Mouse (Mus musculus) kidney, adult 2 months (tissue): Measurements from ENCODE around the gene Fcrlb. TPM values are rescaled to one million over a fixed set of nuclear protein-coding genes. Genes with fewer than 3 reads are reported as not detected.
A peak's percentile ranks its signal among the peaks of the same experiment; 100 is the strongest.

Experiments
- DNase-seq: peaks from one replicate; pipeline ENCODE4 v3.0.0; 2021
- H3K27ac ChIP-seq: fragments of 200-500 bp; 2 replicates; pipeline ENCODE4 v1.5.1; 2012; ENCODE audit warnings: low read depth, low read length, control low read depth, inconsistent platforms; ENCODE audit not compliant: insufficient read depth
- H3K27me3 ChIP-seq: fragments of 200-500 bp; replicated peaks from 2 replicates; pipeline ENCODE4 v1.6.1; 2012; ENCODE audit warnings: mild to moderate bottlenecking, moderate library complexity, low read length, inconsistent platforms; ENCODE audit not compliant: control insufficient read depth, insufficient read depth
- H3K36me3 ChIP-seq: fragments of 200-500 bp; 2 replicates; pipeline ENCODE4 v1.6.1; 2012; ENCODE audit warnings: mild to moderate bottlenecking, moderate library complexity, low read length, inconsistent platforms; ENCODE audit not compliant: control insufficient read depth, insufficient read depth
- H3K4me1 ChIP-seq: fragments of 200-500 bp; 2 replicates; pipeline ENCODE4 v1.6.1; 2011; ENCODE audit warnings: low read length; ENCODE audit not compliant: control insufficient read depth, insufficient read depth
- H3K4me3 ChIP-seq: fragments of 200-500 bp; 2 replicates; pipeline ENCODE4 v1.5.1; 2011; ENCODE audit warnings: mild to moderate bottlenecking, low read depth, low read length, control low read depth; ENCODE audit not compliant: insufficient read depth
- CTCF ChIP-seq: fragments of 200-500 bp; conservative IDR thresholded peaks from 2 replicates; pipeline ENCODE4 v1.5.1; 2011; ENCODE audit warnings: low read depth, mild to moderate bottlenecking, control low read depth, low read length, moderate library complexity, mixed read lengths; ENCODE audit not compliant: insufficient read depth, insufficient read length
- POLR2A ChIP-seq: fragments of 200-500 bp; IDR thresholded peaks from one replicate; pipeline ENCODE4 v1.6.1; 2011; ENCODE audit warnings: low read depth, low read length, control low read depth
- WGBS: fragments of 180-500 bp; shearing (Covaris S2); methylation state at CpG from one replicate; pipeline ENCODE4 v1.1.7; 2018; 5-methylcytosine and 5-hydroxymethylcytosine counted together
- polyA plus RNA-seq: library from polyadenylated mRNA; depleted of rRNA; stranded (reverse); fragments of >200 nt; gene quantifications from 2 replicates; pipeline ENCODE4 v1.2.3, GENCODE M21; 2012

Gene Fcrlb
- polyA plus RNA-seq, 1 experiment, result 0.31 TPM

DNA sequence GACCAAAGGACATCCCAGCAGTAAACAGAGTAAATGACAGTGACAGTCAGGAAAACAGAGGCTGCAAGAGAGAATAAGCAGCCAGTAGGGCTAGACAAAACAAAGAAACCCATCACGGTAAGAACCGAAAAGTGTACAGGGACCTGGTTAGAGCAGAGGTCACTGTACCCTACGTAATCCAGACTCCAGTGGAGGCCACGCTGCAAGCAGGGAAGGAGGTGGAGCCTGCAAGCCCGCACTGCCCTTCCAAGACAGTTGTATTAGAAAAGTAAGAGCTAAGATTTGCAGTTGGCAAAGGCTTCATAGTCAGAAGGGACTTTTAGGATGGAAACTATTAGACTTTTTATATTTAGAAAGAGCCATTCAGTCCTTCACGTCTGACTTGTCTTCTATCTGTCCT lies 14.2 kb upstream of the Fcrlb start:
- DNase-seq, result peak; percentile 14
- TF ChIP-seq CTCF (no peak), POLR2A (no peak)
- WGBS, result 46% methylated on average over 6 of the region's 6 CpGs

GRCm38 (mm10) chr1:170924485-170924884 lies 11.7 kb upstream of the Fcrlb start:
- no peaks in the 10 kb centered on the region for H3K36me3 ChIP-seq
- no peaks in the 10 kb centered on the region for H3K27me3 ChIP-seq
- no peak for DNase-seq
- no peak overlapping the region for H3K4me3 ChIP-seq
- TF ChIP-seq POLR2A (no peak), CTCF (no peak)
- 67% methylated on average over 6 of the region's 6 CpGs for WGBS
- no peaks in the 10 kb centered on the region for H3K4me1 ChIP-seq
- no peak overlapping the region for H3K27ac ChIP-seq

More for the DNA sequence above, 14.2 kb upstream of the Fcrlb start:
- no peaks in the 10 kb centered on the region for H3K27me3 ChIP-seq
- no peaks in the 10 kb centered on the region for H3K36me3 ChIP-seq
- no peaks in the 10 kb centered on the region for H3K4me1 ChIP-seq
- no peak overlapping the region for H3K27ac ChIP-seq
- no peak overlapping the region for H3K4me3 ChIP-seq

DNA sequence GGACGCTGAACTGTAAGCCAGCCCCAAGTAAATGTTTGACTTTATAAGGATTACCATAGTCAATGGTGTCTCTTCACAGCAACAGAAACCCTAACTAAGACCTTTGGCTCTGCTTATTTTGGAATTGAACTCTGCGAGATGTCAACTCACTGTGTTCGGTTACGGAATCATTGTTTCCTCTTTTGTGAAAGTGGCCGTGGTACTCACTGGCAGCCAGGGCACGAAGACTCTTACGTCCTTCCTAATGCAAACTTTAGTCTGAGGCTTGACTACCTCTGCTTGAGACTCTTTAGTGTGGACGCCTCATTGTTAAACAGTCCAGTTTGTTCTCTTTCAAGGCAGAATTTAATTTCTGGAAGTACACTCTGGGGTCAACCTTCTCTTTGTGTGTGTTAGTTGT lies 6.6 kb upstream of the Fcrlb start:
- Histone ChIP-seq H3K4me1 (no peaks in the 10 kb centered on the region), H3K27ac (no peak overlapping the region), H3K27me3 (no peaks in the 10 kb centered on the region), H3K4me3 (no peak overlapping the region), H3K36me3 (no peaks in the 10 kb centered on the region)
- no peak for DNase-seq
- 87% methylated on average over 8 of the region's 8 CpGs for WGBS
- TF ChIP-seq CTCF (no peak), POLR2A (no peak)

DNA sequence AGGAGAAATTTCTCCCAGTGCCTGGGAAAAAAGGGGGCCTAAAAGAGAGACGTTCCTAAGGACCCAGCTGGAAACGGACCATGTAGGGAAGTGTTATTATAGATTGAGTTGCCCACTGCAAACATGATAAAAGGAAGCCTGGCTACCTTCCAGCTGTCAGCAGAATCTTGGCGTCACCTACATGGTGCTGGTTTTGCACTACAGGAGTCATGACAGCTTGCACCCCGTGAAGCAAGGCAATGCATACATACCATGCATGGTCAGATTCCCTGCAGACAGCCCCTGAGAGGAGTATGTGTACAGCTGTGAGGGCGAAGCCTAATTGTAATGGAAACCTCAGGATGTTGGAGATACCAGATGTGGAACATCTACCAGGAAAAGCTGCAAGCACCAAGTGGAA lies 2.9 kb upstream of the Fcrlb start:
- no peak for DNase-seq
- H3K4me3 ChIP-seq, result no peak overlapping the region
- no peaks in the 10 kb centered on the region for H3K4me1 ChIP-seq
- no peak overlapping the region for H3K27ac ChIP-seq
- TF ChIP-seq CTCF (no peak), POLR2A (no peak)
- H3K27me3 ChIP-seq, result no peaks in the 10 kb centered on the region
- 76% methylated on average over 5 of the region's 5 CpGs for WGBS
- H3K36me3 ChIP-seq, result no peaks in the 10 kb centered on the region

GRCm38 (mm10) chr1:170911907-170912660 lies 657 bp downstream of the Fcrlb start:
- Histone ChIP-seq H3K4me3 (no peak overlapping the region), H3K36me3 (no peaks in the 10 kb centered on the region), H3K27ac (no peak overlapping the region), H3K27me3 (peaks cover 2% of the 10 kb centered on the region), H3K4me1 (peaks cover 3% of the 10 kb centered on the region; the same call in 1 of the 2 replicates)
- no peak for DNase-seq
- 79% methylated on average over 11 of the region's 11 CpGs for WGBS
- TF ChIP-seq CTCF, result no peak
- no peak for TF ChIP-seq POLR2A

DNA sequence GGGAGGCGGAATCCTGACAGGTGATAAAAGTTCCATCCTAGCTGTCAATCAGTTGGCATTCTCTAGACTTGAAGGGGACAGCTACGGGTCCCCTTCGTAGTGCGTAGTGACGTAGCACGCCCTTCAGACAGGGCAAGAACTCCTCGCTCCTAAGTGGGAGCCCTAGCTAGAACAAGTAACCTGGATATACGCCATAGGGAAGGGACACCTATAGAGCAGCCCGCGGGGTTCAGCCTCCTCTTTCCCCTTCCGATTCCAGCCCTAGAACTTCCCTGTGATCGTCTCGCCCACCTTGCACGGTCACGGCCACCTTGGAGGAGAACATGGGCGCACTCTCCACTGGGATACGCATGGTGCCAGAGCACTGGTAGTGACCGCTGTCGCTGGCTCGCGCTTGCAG lies 4.4 kb downstream of the Fcrlb start:
- peak overlapping the region; percentile 32; the same call in 1 of the 2 replicates for H3K4me3 ChIP-seq
- TF ChIP-seq POLR2A (no peak), CTCF (no peak)
- WGBS, result 5% methylated on average over 21 of the region's 21 CpGs

DNA sequence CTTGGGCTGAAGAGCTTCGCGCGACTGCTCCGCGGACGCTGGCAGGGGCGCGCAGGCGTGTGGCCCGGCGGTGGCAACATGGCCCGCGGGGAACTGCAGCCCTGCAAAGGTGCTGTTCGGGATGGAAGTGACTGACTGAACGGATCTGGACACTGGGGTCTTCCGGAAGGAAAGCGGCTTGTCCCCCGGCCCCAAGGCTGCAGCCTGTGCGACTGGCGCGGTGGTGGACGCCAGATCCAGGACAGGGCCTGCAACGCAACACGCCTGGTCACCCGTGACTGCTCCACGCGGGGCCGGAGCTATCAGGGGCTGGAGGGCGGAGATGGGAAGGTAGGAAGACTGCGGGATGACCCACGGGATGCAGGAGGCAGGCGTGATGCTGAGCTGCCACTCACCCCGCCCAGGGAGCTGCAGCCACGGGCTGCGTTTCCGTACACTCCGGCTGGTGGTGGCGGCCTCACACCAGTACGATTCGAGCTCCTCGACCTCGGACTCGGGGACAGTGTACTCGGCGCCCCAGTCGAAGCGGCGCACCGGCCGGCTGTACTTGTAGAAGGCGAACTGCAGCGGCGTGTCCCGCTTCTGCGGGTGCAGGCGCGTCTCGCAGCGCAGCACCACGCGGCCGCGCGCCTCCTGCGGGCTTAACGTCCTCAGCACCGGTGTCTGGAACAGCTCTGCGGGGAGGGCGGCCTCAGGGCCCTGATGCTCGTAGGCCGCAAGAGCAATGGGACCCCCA lies 5.1 kb downstream of the Fcrlb start:
- WGBS, result 2% methylated on average over 71 of the region's 71 CpGs
- Histone ChIP-seq H3K4me3 (peak overlapping the region; percentile 32; the same call in 1 of the 2 replicates), H3K27me3 (peaks cover 2% of the 10 kb centered on the region), H3K4me1 (peaks cover 3% of the 10 kb centered on the region; the same call in 1 of the 2 replicates), H3K27ac (no peak overlapping the region), H3K36me3 (no peaks in the 10 kb centered on the region)
- TF ChIP-seq POLR2A, result no peak
- TF ChIP-seq CTCF, result no peak
- peak; percentile 30 for DNase-seq

More for the DNA sequence above, 4.4 kb downstream of the Fcrlb start:
- H3K36me3 ChIP-seq, result no peaks in the 10 kb centered on the region
- DNase-seq, result no peak
- no peak overlapping the region for H3K27ac ChIP-seq
- H3K27me3 ChIP-seq, result peaks cover 2% of the 10 kb centered on the region
- H3K4me1 ChIP-seq, result peaks cover 3% of the 10 kb centered on the region; the same call in 1 of the 2 replicates
